Mouse (Mus musculus) cerebellum, postnatal 14 days (tissue): Measurements from ENCODE around the gene Haghl.
"Not testable (repeated sequence)": the region's sequence is repeated elsewhere in the genome, so short reads cannot be mapped to it uniquely, and the experiment has no call there.

Source experiments
- DNase-seq, 2 experiments: peaks; one replicate each; pipeline ENCODE4 v3.0.0; 2021; ENCODE audit warnings: mixed read lengths in 2 of 2

Haghl gene

DNA sequence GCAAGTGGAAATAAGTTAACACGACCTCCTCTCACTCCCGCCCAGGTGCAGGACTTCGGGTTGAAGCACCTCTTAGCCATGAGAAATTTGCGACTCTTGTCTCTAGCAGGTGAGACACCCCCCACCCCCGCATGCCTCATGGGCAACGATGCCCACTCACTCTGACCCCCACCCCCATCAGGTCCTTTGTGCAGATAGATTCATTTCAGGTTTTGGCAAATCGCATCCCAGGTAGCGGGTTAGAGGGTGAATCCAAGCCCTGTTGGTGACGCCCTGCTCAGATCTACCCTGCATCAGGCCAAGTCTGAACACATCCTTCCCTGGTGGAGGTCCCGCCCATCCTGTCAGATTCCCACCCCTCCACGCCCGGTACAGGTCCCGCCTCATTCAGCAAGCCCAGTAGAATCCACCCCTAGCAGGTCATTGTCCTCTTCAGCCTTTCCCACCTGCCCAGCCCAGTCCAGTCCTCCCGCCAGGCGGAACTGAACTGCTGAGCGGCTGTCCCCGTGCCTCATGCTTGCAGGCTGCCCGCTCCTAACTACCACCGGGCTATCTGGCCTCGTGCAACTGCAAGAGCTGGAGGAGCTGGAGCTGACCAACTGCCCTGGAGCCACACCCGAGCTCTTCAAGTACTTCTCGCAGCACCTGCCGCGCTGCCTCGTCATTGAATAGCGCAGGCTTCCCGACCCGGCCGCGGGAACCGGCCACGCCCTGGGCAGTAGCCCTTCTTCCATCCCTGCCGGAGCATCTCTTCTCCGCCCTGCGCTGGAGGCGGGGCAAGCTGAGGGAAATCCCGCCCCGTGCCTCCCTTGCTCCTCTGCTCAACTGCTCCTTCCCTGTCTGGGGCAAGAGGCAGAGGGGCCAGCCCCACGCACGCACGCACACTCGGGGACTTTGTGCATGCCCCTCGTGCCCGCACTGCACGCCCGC, 33.6 kb upstream of the Haghl start:
- no peak for DNase-seq

DNA sequence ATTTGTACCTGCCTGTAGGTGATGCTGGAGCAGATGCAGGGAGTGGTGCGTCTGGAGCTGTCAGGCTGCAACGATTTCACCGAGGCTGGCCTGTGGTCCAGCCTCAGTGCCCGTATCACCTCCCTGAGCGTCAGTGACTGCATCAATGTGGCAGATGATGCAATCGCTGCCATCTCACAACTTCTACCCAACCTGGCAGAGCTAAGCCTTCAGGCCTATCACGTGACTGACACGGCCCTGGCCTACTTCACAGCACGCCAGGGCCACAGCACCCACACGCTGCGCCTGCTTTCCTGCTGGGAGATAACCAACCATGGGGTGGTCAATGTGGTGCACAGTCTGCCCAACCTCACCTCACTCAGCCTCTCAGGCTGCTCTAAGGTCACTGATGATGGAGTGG, 32.2 kb upstream of the Haghl start:
- no peak for DNase-seq

GRCm38 (mm10) chr17:25813471-25813870, 28.0 kb upstream of the Haghl start:
- DNase-seq: peak; percentile 67 to 78

DNA sequence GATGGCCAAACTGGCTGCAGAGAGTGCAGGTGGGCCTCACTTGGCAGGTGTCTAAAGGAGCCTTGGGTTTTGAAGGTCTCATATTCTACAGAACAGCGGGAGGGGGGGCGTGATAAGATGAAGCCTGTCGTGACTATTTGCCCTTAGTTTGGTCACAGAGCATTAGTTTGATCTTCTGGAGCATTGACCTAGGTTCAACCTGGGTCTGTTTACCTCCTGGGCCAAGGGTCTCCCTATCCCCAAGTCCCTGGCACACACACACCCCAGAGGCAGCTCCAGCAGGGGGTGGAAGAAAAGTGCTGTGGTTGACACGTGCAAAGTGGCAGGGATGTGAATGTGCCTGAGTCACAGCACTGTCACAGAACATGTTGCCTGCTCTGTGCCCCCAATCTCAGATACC, 25.4 kb upstream of the Haghl start:
- no peak for DNase-seq

GRCm38 (mm10) chr17:25809606-25810340, 24.3 kb upstream of the Haghl start:
- peak; percentile 78 to 80 for DNase-seq

DNA sequence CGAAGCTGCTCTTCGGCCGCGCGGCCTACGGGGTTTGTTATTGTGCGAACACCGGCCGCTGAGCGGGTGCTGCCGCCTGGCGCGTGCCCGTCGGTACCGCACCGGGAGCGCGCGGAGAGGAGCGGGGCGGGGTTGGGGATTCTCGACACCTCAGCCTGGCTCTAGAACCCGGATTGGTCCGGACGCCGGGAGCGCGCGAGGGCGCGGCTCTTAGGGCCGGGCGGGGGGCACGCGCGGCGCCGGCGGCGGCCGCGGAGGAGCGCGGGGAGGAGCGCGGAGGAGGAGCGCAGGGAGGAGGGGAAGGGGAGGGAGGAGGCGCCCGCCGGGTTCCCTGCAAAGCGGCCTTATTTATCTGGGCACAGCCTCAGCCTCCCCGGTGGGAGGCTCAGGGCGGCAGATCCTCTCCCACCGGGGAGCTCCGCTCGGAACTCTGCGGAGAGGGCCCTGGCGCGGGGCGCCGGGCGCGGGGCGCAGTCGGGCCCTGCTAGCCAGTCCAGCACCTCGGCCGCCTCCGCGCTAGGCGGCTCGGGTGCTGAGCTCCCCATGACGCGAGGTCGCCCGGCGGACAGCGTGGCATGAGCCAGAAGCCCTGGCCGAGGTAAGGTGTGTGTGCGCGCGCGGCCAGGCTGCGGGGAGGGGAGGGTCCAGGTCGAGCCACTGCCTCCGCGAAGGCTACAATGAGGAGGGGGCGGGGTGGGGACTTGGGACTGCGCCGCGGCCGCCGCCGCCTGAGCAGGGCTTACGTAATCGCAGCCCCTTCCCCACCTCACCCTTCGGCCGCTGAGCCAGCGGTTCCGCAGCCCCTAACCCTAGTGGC, 23.5 kb upstream of the Haghl start, which contains the start of gene Fbxl16:
TSS of gene Fbxl16 (plus strand) at position 297 of the 817 bp plus-strand sequence.
- peak; percentile 96 to 97 for DNase-seq

- DNase-seq: no peak
Measured at GRCm38 (mm10) chr17:25808028-25808427, 22.6 kb upstream of the Haghl start.

- DNase-seq: not testable (repeated sequence)
Measured at GRCm38 (mm10) chr17:25807452-25807851, 22.0 kb upstream of the Haghl start.

- DNase-seq: no peak
Measured at GRCm38 (mm10) chr17:25806507-25806906, 21.0 kb upstream of the Haghl start.

- peak; percentile 59 to 77 for DNase-seq
Measured at GRCm38 (mm10) chr17:25802825-25803517, 17.5 kb upstream of the Haghl start.

- peak; percentile 78 to 80 for DNase-seq
Measured at GRCm38 (mm10) chr17:25801029-25801428, 15.6 kb upstream of the Haghl start.

GRCm38 (mm10) chr17:25796951-25797369, 11.5 kb upstream of the Haghl start, which contains the start of gene Metrn:
TSS of gene Metrn (minus strand) at chr17:25797136.
- DNase-seq: peak; percentile 73 to 81

DNA sequence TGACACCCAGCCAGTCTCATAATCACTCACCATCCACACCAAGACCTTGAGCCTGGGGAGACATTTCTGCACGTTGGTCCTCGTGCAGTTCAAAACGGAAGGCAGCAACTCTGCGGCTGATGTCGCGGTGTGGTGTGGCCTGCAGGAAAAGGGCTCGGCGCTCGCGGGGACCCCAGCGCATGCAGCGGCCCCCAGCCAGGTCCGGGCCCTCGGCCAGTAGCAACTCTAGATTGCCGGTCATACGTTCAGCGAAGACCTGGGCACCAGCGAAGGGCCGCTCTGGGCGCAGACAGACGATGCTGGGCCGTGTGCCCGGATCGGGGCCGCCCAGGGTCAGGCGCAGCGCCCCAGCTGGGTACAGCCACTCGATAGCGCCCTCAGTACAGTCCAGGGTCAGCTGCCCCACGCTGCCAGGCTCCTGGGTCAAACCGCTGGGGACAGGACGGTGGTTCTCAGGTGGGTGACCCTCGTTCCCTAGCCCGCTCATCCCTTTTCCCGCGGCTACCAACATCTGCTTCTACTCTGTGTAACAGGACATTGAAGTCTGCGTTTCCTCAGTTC, 10.8 kb upstream of the Haghl start:
- DNase-seq: no peak

- DNase-seq: no peak
Measured at GRCm38 (mm10) chr17:25795609-25796092, 10.2 kb upstream of the Haghl start, which contains the start of gene AC134908.4. TSS of gene AC134908.4 (minus strand) at chr17:25795659.

GRCm38 (mm10) chr17:25794998-25795397, 9.5 kb upstream of the Haghl start:
- no peak for DNase-seq

DNA sequence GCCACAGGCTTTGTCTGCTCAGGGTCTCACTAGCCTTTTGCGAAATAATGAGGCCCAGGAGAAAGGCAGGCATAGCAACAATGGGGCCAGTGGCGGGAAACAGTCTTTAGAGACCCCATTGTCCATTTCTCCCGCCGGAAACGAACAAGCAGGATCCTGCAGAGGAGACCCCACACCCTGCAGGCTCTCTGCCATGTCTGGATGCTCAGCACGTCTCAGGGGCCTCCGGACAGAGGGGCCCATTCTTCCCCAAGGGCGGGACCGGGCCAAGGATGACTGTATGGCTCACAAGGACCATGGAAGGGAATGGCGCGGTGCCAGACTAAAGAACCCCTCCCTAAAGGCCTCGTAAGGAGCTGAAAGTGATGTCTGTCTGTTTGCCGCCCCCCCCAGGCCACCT, 8.7 kb upstream of the Haghl start:
- DNase-seq: no peak

- peak; percentile 65 to 73 for DNase-seq
Measured at GRCm38 (mm10) chr17:25792615-25793014, 7.1 kb upstream of the Haghl start, which contains the start of gene Fam173a. TSS of gene Fam173a (minus strand) at chr17:25792901.

DNA sequence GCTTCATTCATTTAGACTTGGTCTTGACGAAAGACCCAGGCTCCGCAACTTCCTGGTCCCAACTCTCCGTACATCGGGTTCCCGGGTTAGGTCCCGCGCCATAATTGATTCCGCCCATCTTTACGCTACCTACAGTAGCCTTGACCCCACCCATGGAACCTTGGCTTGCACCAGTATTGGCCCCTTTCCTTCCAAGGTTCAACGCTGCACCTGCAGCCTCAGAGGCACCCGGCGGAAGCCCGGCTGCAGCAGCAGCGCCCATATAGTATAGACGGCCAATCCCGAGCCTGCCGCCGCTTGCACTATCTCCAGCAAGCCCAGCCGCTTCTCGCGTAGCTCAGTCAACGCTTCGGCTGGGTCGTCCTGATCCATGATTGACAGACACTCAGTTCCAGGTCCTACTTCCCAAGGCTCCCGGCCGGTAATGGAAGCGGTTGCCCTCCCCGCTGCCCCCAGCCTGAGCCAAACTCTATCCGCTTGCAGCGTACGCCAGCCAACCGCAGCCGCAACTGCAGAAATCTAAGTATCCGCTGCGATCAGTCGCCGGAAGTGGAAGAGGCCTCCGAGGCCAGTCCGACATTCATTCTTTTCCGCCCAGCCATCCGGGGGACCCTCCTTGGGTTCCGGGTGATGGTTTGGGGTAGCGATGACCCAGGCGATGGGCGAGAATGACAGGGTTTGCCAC, 6.5 kb upstream of the Haghl start:
- DNase-seq: peak; percentile 94

DNA sequence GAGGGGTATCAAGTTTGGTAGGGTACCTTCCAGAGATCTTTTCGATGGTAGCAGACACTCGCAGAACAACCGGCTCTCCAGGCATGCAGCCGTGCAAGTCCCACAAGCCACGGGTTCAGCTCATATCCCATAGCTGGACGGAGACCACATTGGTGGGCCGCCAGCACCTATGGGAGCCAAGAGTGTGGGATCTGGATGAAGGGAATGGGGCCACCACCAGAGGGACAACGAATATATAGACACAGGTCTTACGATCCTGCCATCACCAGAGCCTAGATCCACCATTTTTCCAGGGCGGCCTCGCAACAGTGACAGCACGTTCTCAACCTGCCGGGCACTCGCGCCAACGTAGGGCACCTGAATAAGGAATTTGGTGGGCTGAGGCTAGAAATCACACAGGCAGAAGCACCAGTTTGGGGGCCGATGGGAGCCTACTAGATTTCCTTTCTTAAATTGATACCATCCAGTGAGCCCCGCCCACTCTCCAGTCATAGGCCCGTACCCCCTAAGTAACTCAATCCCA, 5.9 kb upstream of the Haghl start:
- peak in 1 of 2 experiments; percentile 55 for DNase-seq

GRCm38 (mm10) chr17:25786781-25787504, 1.5 kb upstream of the Haghl start:
- no peak for DNase-seq
